Mouse (Mus musculus): ENCODE measurements around the gene Kcnn3.

DNA sequence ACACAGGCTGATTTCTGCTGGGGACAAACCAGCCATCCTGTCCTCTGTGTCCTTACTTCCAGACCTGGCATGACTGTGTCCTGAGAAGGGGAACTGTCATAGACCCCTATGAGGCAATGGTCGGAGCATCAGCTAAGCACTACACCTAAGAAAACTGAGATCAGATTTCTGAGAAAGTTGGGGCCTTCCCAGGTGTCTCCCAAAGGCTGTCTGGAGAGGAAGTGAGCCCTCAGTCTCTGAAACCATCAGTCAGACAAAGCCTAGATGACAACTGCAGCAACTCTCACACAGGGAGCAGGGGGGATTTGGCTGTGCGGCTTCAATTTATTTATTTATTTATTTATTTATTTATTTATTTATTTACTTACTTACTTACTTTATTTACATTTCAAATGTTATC lies 34.6 kb downstream of the Kcnn3 start:
- TF ChIP-seq POLR2A (IDR thresholded peaks at IDR 0.05; ENCODE audit: control insufficient read depth, extremely low read depth, insufficient read depth, low read length, poor library complexity) (no peak), CTCF (IDR thresholded peaks at IDR 0.05; ENCODE audit: borderline replicate concordance, control insufficient read depth, extremely low read depth, insufficient read depth, low read length, poor library complexity) (no peak)
